Mouse (Mus musculus): ENCODE results near the gene Dcst1. TPM values are rescaled to one million over a fixed set of nuclear protein-coding genes. Genes with fewer than 3 reads are reported as not detected.

The Dcst1 gene
- polyA plus RNA-seq, 1 experiment from 2014 or later: 0.23 TPM

- 2% methylated on average over 28 of the region's 29 CpGs for WGBS
- Histone ChIP-seq H3K36me3 (ENCODE audit: control insufficient read depth, insufficient read depth, low read length) (no peaks in the 10 kb centered on the region), H3K4me1 (ENCODE audit: control insufficient read depth, insufficient read depth, low read length) (peaks cover 11% of the 10 kb centered on the region), H3K27me3 (ENCODE audit: control insufficient read depth, insufficient read depth, low read length) (no peaks in the 10 kb centered on the region), H3K27ac (ENCODE audit: low read depth, low read length) (no peak overlapping the region), H3K9ac (ENCODE audit: low read length) (peak overlapping the region; percentile 69), H3K4me2 (peak overlapping the region; percentile 64), H3K9me3 (ENCODE audit: control insufficient read depth, low read length) (no peaks in the 10 kb centered on the region), H3K4me3 (ENCODE audit: low read depth, low read length) (peak overlapping the region; percentile 41)
- ATAC-seq (ENCODE audit: low FRiP score): peak; percentile 90
- peak; percentile 99 for DNase-seq (ENCODE audit: low spot score, missing footprints)
Measured at GRCm38 (mm10) chr3:89378394-89379067, 13.5 kb upstream of the Dcst1 start.

DNA sequence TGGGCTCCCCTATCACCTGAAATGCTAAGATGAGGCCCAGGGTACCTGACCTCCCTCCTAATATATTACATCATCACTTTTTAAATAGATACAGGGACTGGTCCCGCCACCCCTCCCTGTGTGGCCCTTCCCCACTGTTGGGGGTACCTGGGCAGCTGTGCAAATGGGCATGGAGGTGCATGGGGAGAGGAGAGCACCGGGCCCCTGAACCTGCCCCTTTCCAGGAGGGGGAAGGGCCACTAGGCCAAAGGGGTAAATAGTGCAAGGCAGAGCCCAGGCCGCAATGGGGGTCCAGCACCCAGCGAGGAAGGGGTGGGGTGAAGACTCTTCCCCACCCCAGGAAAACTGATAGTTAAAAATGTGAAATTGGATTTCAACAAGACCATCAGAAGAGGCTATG lies 12.8 kb upstream of the Dcst1 start:
- Histone ChIP-seq H3K27ac (ENCODE audit: low read depth, low read length) (no peak overlapping the region), H3K36me3 (ENCODE audit: control insufficient read depth, insufficient read depth, low read length) (no peaks in the 10 kb centered on the region), H3K4me2 (no peak overlapping the region; the same call in 1 of the 2 replicates), H3K4me3 (ENCODE audit: low read depth, low read length) (no peak overlapping the region), H3K27me3 (ENCODE audit: control insufficient read depth, insufficient read depth, low read length) (no peaks in the 10 kb centered on the region), H3K9ac (ENCODE audit: low read length) (no peak overlapping the region), H3K4me1 (ENCODE audit: control insufficient read depth, insufficient read depth, low read length) (peaks cover 11% of the 10 kb centered on the region), H3K9me3 (ENCODE audit: control insufficient read depth, low read length) (no peaks in the 10 kb centered on the region)
- 72% methylated on average over 4 of the region's 4 CpGs for WGBS
- ATAC-seq (ENCODE audit: low FRiP score) (no peak; the same call in 1 of the 2 replicates), DNase-seq (ENCODE audit: low spot score, missing footprints) (no peak)

GRCm38 (mm10) chr3:89373581-89374231 lies 8.7 kb upstream of the Dcst1 start:
- ATAC-seq (ENCODE audit: low FRiP score) (no peak), DNase-seq (ENCODE audit: low spot score, missing footprints) (no peak)
- H3K4me1 ChIP-seq (ENCODE audit: control insufficient read depth, insufficient read depth, low read length): peaks cover 7% of the 10 kb centered on the region
- no peak overlapping the region for H3K27ac ChIP-seq (ENCODE audit: low read depth, low read length)
- H3K4me2 ChIP-seq: no peak overlapping the region
- no peaks in the 10 kb centered on the region for H3K27me3 ChIP-seq (ENCODE audit: control insufficient read depth, insufficient read depth, low read length)
- no peaks in the 10 kb centered on the region for H3K36me3 ChIP-seq (ENCODE audit: control insufficient read depth, insufficient read depth, low read length)
- H3K9ac ChIP-seq (ENCODE audit: low read length): no peak overlapping the region
- H3K9me3 ChIP-seq (ENCODE audit: control insufficient read depth, low read length): no peaks in the 10 kb centered on the region
- 43% methylated on average over 5 of the region's 5 CpGs for WGBS
- H3K4me3 ChIP-seq (ENCODE audit: low read depth, low read length): no peak overlapping the region

GRCm38 (mm10) chr3:89367338-89367737 lies 2.3 kb upstream of the Dcst1 start:
- no peaks in the 10 kb centered on the region for H3K36me3 ChIP-seq (ENCODE audit: control insufficient read depth, insufficient read depth, low read length)
- H3K4me2 ChIP-seq: no peak overlapping the region
- no peak overlapping the region for H3K4me3 ChIP-seq (ENCODE audit: low read depth, low read length)
- DNase-seq (ENCODE audit: low spot score, missing footprints) (no peak), ATAC-seq (ENCODE audit: low FRiP score) (no peak)
- no peak overlapping the region for H3K27ac ChIP-seq (ENCODE audit: low read depth, low read length)
- no peaks in the 10 kb centered on the region for H3K27me3 ChIP-seq (ENCODE audit: control insufficient read depth, insufficient read depth, low read length)
- H3K4me1 ChIP-seq (ENCODE audit: control insufficient read depth, insufficient read depth, low read length): no peaks in the 10 kb centered on the region
- H3K9me3 ChIP-seq (ENCODE audit: control insufficient read depth, low read length): no peaks in the 10 kb centered on the region
- WGBS: 70% methylated on average over 11 of the region's 11 CpGs
- H3K9ac ChIP-seq (ENCODE audit: low read length): no peak overlapping the region

DNA sequence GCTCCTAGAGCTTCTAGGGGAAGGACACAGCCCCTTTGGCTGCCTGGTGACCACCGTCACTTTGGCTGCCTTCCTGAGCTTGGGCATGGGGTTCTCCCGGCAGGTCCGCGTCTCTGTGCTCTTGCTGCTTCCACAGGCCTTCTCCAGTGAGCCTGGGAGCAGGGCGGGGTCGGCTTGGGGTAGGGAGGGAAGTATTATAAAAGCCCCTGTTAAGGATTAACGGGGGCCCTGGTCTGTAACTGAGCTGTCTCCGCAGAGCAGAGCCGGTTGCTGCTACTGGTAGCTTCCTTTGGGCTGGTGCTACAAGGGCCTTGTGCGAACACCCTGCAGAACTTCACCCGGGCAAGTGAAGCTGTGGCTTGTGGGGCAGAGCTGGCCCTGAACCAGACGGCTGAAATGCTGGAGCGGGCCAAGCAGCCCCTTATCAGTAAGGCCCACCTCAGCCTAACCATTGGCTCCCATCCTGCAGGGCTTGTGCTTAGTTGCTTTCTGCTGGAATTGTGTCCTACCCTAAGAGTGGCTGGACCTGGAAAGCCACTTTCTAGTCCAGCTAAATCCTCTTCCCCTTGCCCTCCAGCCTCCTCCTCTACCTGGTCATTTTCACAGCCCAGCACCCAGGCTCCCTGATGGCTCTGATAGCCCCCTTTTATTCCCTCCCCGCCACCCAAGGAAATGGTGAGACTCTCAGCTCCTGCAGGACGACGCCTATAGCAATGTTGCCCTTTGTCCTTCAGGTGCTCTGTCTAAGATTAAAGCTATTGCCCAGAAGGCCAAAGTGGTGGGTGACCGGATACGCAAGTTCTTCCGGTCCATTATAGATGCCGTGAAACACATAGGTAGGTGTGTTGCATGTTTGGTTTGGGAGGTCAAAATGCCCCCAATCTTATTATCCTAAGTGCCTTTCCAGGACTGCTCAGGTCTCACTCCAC lies 697 bp upstream of the Dcst1 start:
- ATAC-seq (ENCODE audit: low FRiP score) (no peak), DNase-seq (ENCODE audit: low spot score, missing footprints) (no peak)
- no peaks in the 10 kb centered on the region for H3K27me3 ChIP-seq (ENCODE audit: control insufficient read depth, insufficient read depth, low read length)
- no peaks in the 10 kb centered on the region for H3K36me3 ChIP-seq (ENCODE audit: control insufficient read depth, insufficient read depth, low read length)
- no peak overlapping the region for H3K9ac ChIP-seq (ENCODE audit: low read length)
- no peaks in the 10 kb centered on the region for H3K4me1 ChIP-seq (ENCODE audit: control insufficient read depth, insufficient read depth, low read length)
- 73% methylated on average over 20 of the region's 20 CpGs for WGBS
- no peak overlapping the region for H3K4me3 ChIP-seq (ENCODE audit: low read depth, low read length)
- H3K9me3 ChIP-seq (ENCODE audit: control insufficient read depth, low read length): no peaks in the 10 kb centered on the region
- H3K27ac ChIP-seq (ENCODE audit: low read depth, low read length): no peak overlapping the region
- no peak overlapping the region for H3K4me2 ChIP-seq

GRCm38 (mm10) chr3:89364631-89365030 lies 422 bp downstream of the Dcst1 start:
- Histone ChIP-seq H3K4me3 (ENCODE audit: low read depth, low read length) (no peak overlapping the region), H3K9me3 (ENCODE audit: control insufficient read depth, low read length) (no peaks in the 10 kb centered on the region), H3K4me2 (no peak overlapping the region), H3K4me1 (ENCODE audit: control insufficient read depth, insufficient read depth, low read length) (no peaks in the 10 kb centered on the region), H3K27ac (ENCODE audit: low read depth, low read length) (no peak overlapping the region), H3K9ac (ENCODE audit: low read length) (no peak overlapping the region), H3K36me3 (ENCODE audit: control insufficient read depth, insufficient read depth, low read length) (no peaks in the 10 kb centered on the region), H3K27me3 (ENCODE audit: control insufficient read depth, insufficient read depth, low read length) (no peaks in the 10 kb centered on the region)
- no peak for DNase-seq (ENCODE audit: low spot score, missing footprints)
- no peak for ATAC-seq (ENCODE audit: low FRiP score)
- 48% methylated on average over 8 of the region's 8 CpGs for WGBS

- no peak for DNase-seq (ENCODE audit: low spot score, missing footprints)
- no peak within 1 kb of the TSS for H3K4me2 ChIP-seq
- H3K27me3 ChIP-seq (ENCODE audit: control insufficient read depth, insufficient read depth, low read length): no peaks in the 10 kb centered on the region
- no peaks in the 10 kb centered on the region for H3K9me3 ChIP-seq (ENCODE audit: control insufficient read depth, low read length)
- no peak within 1 kb of the TSS for H3K27ac ChIP-seq (ENCODE audit: low read depth, low read length)
- no peaks in the 10 kb centered on the region for H3K4me1 ChIP-seq (ENCODE audit: control insufficient read depth, insufficient read depth, low read length)
- H3K36me3 ChIP-seq (ENCODE audit: control insufficient read depth, insufficient read depth, low read length): no peaks in the 10 kb centered on the region
- no peak within 1 kb of the TSS for H3K9ac ChIP-seq (ENCODE audit: low read length)
- H3K4me3 ChIP-seq (ENCODE audit: low read depth, low read length): no peak within 1 kb of the TSS
- ATAC-seq (ENCODE audit: low FRiP score): no peak
- WGBS: 84% methylated on average over 7 of the region's 7 CpGs
Measured at GRCm38 (mm10) chr3:89361675-89362074, 3.4 kb downstream of the Dcst1 start, which contains the start of gene Dcst2. Gene Dcst2, plus strand, starts transcription at chr3:89361975.

DNA sequence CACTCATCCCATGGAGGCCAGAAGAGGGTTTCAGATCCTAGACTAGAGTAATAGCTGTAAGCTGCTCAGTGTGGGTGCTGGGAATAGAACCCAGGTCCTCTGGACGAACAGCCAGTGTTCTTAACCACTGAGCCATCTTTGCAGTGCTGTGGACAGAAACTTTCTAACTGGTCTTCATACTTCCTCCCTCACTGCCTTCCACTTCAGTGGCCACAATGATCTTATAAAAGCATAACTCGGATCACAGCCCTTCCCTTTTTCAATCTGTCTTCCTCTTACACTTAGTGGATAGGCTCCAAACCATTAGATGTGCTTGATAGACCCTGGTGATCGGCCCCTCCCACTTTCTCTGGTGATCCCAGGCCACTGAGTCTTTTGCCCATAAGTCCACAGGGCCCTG lies 4.8 kb downstream of the Dcst1 start:
- Histone ChIP-seq H3K27me3 (ENCODE audit: control insufficient read depth, insufficient read depth, low read length) (no peaks in the 10 kb centered on the region), H3K4me2 (no peak overlapping the region), H3K27ac (ENCODE audit: low read depth, low read length) (no peak overlapping the region), H3K9ac (ENCODE audit: low read length) (no peak overlapping the region), H3K36me3 (ENCODE audit: control insufficient read depth, insufficient read depth, low read length) (no peaks in the 10 kb centered on the region), H3K9me3 (ENCODE audit: control insufficient read depth, low read length) (no peaks in the 10 kb centered on the region), H3K4me3 (ENCODE audit: low read depth, low read length) (no peak overlapping the region), H3K4me1 (ENCODE audit: control insufficient read depth, insufficient read depth, low read length) (no peaks in the 10 kb centered on the region)
- WGBS: 83% methylated on average over 3 of the region's 3 CpGs
- ATAC-seq (ENCODE audit: low FRiP score) (no peak), DNase-seq (ENCODE audit: low spot score, missing footprints) (no peak)

DNA sequence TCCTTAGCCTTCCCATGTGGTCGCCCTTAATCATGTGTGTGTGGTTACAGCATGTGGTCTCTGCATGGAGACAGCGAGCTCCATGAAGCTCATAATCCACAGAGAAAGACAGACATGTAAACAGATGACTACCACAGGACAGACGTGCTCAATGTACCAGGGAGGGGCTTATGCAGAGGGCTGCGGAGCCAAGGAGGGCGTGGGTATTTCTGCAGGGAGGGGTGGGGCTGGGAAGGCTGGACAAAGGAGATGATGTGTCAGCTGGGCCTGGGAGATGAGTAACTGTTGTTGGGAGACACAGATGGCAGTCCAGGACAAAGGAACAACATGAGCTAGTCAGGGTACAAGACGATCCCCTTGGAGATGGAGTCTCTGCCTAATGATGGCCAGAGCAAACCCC lies 5.4 kb downstream of the Dcst1 start:
- H3K36me3 ChIP-seq (ENCODE audit: control insufficient read depth, insufficient read depth, low read length): no peaks in the 10 kb centered on the region
- H3K27ac ChIP-seq (ENCODE audit: low read depth, low read length): no peak overlapping the region
- DNase-seq (ENCODE audit: low spot score, missing footprints): no peak
- H3K4me1 ChIP-seq (ENCODE audit: control insufficient read depth, insufficient read depth, low read length): no peaks in the 10 kb centered on the region
- WGBS: 73% methylated on average over 6 of the region's 6 CpGs
- no peak for ATAC-seq (ENCODE audit: low FRiP score)
- H3K4me2 ChIP-seq: no peak overlapping the region
- H3K9me3 ChIP-seq (ENCODE audit: control insufficient read depth, low read length): no peaks in the 10 kb centered on the region
- no peak overlapping the region for H3K4me3 ChIP-seq (ENCODE audit: low read depth, low read length)
- H3K9ac ChIP-seq (ENCODE audit: low read length): no peak overlapping the region
- no peaks in the 10 kb centered on the region for H3K27me3 ChIP-seq (ENCODE audit: control insufficient read depth, insufficient read depth, low read length)

Data from midbrain, embryonic 11.5 days (tissue).